Mouse (Mus musculus): Measurements from ENCODE around the gene Depdc5. TPM values are rescaled to one million over a fixed set of nuclear protein-coding genes. Genes with fewer than 3 reads are reported as not detected.
"Not testable (repeated sequence)": the region's sequence is repeated elsewhere in the genome, so short reads cannot be mapped to it uniquely, and the experiment has no call there.

The Depdc5 gene
- polyA plus RNA-seq, 1 experiment: 15.5 TPM

- TF ChIP-seq MYOG (IDR thresholded peaks at IDR 0.05; ENCODE audit: control insufficient read depth in 1 of 3, insufficient read depth in 1 of 3, insufficient read length in 2 of 3, low read depth in 2 of 3) (no peak), TCF3 (IDR thresholded peaks at IDR 0.05; ENCODE audit: insufficient read length, low read depth) (no peak), POLR2AphosphoS2 (IDR thresholded peaks at IDR 0.05; ENCODE audit: insufficient read length, low read depth) (no peak), REST (IDR thresholded peaks at IDR 0.05; ENCODE audit: insufficient read depth, insufficient read length) (no peak), MYOD1 (IDR thresholded peaks at IDR 0.05; ENCODE audit: control insufficient read depth in 1 of 3, insufficient read length in 2 of 3, low read depth in 2 of 3) (no peak), E2F4 (IDR thresholded peaks at IDR 0.05; ENCODE audit: insufficient read depth) (no peak), SRF (IDR thresholded peaks at IDR 0.05; ENCODE audit: control insufficient read depth, insufficient read length, low read depth) (no peak), CEBPB (IDR thresholded peaks at IDR 0.05; ENCODE audit: insufficient read depth, poor library complexity, severe bottlenecking) (no peak), USF1 (IDR thresholded peaks at IDR 0.05; ENCODE audit: low read depth) (no peak), TCF12 (IDR thresholded peaks at IDR 0.05; ENCODE audit: insufficient read depth, poor library complexity, severe bottlenecking) (no peak)
- Histone ChIP-seq H3K27me3 (ENCODE audit: control insufficient read depth, insufficient read depth, insufficient read length) (no peaks in the 10 kb centered on the region), H3K4me2 (ENCODE audit: low read depth) (peak overlapping the region; percentile 83), H3K4me3 (no peak overlapping the region), H3K36me3 (ENCODE audit: control insufficient read depth, insufficient read depth) (no peaks in the 10 kb centered on the region), H3K79me2 (ENCODE audit: control insufficient read depth, insufficient read depth) (peaks cover 68% of the 10 kb centered on the region), H3ac (ENCODE audit: control insufficient read depth, insufficient read length) (no peak overlapping the region)
Observed at GRCm38 (mm10) chr5:32852026-32852425, 11.5 kb upstream of the Depdc5 start.

GRCm38 (mm10) chr5:32853731-32854507 lies 9.6 kb upstream of the Depdc5 start, which contains the start of gene Prr14l:
Gene Prr14l (minus strand): TSS chr5:32854256.
- TF ChIP-seq POLR2AphosphoS2 (IDR thresholded peaks at IDR 0.05; ENCODE audit: insufficient read length, low read depth) (peak; percentile 80), POLR2A (IDR thresholded peaks at IDR 0.05; ENCODE audit: insufficient read length, low read depth) (peak; percentile 78), CEBPB (IDR thresholded peaks at IDR 0.05; ENCODE audit: insufficient read depth, poor library complexity, severe bottlenecking) (no peak), MYOG (IDR thresholded peaks at IDR 0.05; ENCODE audit: control insufficient read depth in 1 of 3, insufficient read depth in 1 of 3, insufficient read length in 2 of 3, low read depth in 2 of 3) (peak in 1 of 3 experiments; percentile 12), MYOD1 (IDR thresholded peaks at IDR 0.05; ENCODE audit: control insufficient read depth in 1 of 3, insufficient read length in 2 of 3, low read depth in 2 of 3) (peak in 1 of 3 experiments; percentile 19)
- H3K79me2 ChIP-seq (ENCODE audit: control insufficient read depth, insufficient read depth): peaks cover 50% of the 10 kb centered on the region
- H3K4me3 ChIP-seq: peak within 1 kb of the TSS; percentile 92
- peak within 1 kb of the TSS; percentile 83 for H3K4me2 ChIP-seq (ENCODE audit: low read depth)
- H3K27me3 ChIP-seq (ENCODE audit: control insufficient read depth, insufficient read depth, insufficient read length): no peaks in the 10 kb centered on the region
- no peaks in the 10 kb centered on the region for H3K36me3 ChIP-seq (ENCODE audit: control insufficient read depth, insufficient read depth)
- peak within 1 kb of the TSS; percentile 70 for H3ac ChIP-seq (ENCODE audit: control insufficient read depth, insufficient read length)

GRCm38 (mm10) chr5:32854818-32855217 lies 8.7 kb upstream of the Depdc5 start:
- no peaks in the 10 kb centered on the region for H3K36me3 ChIP-seq (ENCODE audit: control insufficient read depth, insufficient read depth)
- H3K27me3 ChIP-seq (ENCODE audit: control insufficient read depth, insufficient read depth, insufficient read length): no peaks in the 10 kb centered on the region
- TF ChIP-seq CEBPB (IDR thresholded peaks at IDR 0.05; ENCODE audit: insufficient read depth, poor library complexity, severe bottlenecking) (no peak), TCF3 (IDR thresholded peaks at IDR 0.05; ENCODE audit: insufficient read length, low read depth) (no peak), REST (IDR thresholded peaks at IDR 0.05; ENCODE audit: insufficient read depth, insufficient read length) (no peak), POLR2AphosphoS2 (IDR thresholded peaks at IDR 0.05; ENCODE audit: insufficient read length, low read depth) (no peak), MYOG (IDR thresholded peaks at IDR 0.05; ENCODE audit: control insufficient read depth in 1 of 3, insufficient read depth in 1 of 3, insufficient read length in 2 of 3, low read depth in 2 of 3) (no peak), SRF (IDR thresholded peaks at IDR 0.05; ENCODE audit: control insufficient read depth, insufficient read length, low read depth) (no peak), E2F4 (IDR thresholded peaks at IDR 0.05; ENCODE audit: insufficient read depth) (no peak), POLR2A (IDR thresholded peaks at IDR 0.05; ENCODE audit: insufficient read length, low read depth) (no peak), TCF12 (IDR thresholded peaks at IDR 0.05; ENCODE audit: insufficient read depth, poor library complexity, severe bottlenecking) (no peak), MYOD1 (IDR thresholded peaks at IDR 0.05; ENCODE audit: control insufficient read depth in 1 of 3, insufficient read length in 2 of 3, low read depth in 2 of 3) (no peak), USF1 (IDR thresholded peaks at IDR 0.05; ENCODE audit: low read depth) (no peak), MAX (IDR thresholded peaks at IDR 0.05; ENCODE audit: low read depth) (no peak)
- no peak overlapping the region for H3ac ChIP-seq (ENCODE audit: control insufficient read depth, insufficient read length)
- H3K4me2 ChIP-seq (ENCODE audit: low read depth): peak overlapping the region; percentile 60
- no peak overlapping the region for H3K4me3 ChIP-seq
- peaks cover 41% of the 10 kb centered on the region for H3K79me2 ChIP-seq (ENCODE audit: control insufficient read depth, insufficient read depth)

GRCm38 (mm10) chr5:32855274-32855673 lies 8.2 kb upstream of the Depdc5 start:
- H3K36me3 ChIP-seq (ENCODE audit: control insufficient read depth, insufficient read depth); H3K27me3 ChIP-seq (ENCODE audit: control insufficient read depth, insufficient read depth, insufficient read length); H3K4me2 ChIP-seq (ENCODE audit: low read depth); H3K4me3 ChIP-seq; H3ac ChIP-seq (ENCODE audit: control insufficient read depth, insufficient read length): not testable (repeated sequence)
- peaks cover 37% of the 10 kb centered on the region for H3K79me2 ChIP-seq (ENCODE audit: control insufficient read depth, insufficient read depth)

DNA sequence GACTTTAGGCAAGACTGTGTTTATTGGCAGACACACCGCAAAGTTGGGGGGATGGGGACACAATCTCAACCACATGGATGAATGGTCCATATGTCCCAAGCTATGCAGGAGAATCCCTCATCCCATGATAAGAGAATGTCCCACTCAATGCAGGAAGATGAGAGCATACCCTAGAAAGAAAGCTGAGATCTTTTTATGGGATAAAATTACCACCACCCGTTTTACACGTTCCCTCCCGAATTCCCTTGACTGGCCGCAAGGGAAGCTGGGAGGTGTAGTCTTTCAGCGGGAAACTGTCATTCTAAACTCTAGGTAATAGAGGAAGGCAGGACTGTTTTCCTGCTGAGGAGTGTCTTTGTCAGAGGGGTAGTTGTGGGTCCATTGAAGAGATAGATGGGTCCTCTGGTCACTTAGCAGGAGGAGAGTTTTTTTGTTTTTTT lies 5.7 kb upstream of the Depdc5 start:
- H3K4me3 ChIP-seq: peak overlapping the region; percentile 18
- H3K4me2 ChIP-seq (ENCODE audit: low read depth): peak overlapping the region; percentile 73
- TF ChIP-seq POLR2AphosphoS2 (IDR thresholded peaks at IDR 0.05; ENCODE audit: insufficient read length, low read depth) (no peak), POLR2A (IDR thresholded peaks at IDR 0.05; ENCODE audit: insufficient read length, low read depth) (no peak), E2F4 (IDR thresholded peaks at IDR 0.05; ENCODE audit: insufficient read depth) (no peak), TCF3 (IDR thresholded peaks at IDR 0.05; ENCODE audit: insufficient read length, low read depth) (no peak), MAX (IDR thresholded peaks at IDR 0.05; ENCODE audit: low read depth) (no peak), CEBPB (IDR thresholded peaks at IDR 0.05; ENCODE audit: insufficient read depth, poor library complexity, severe bottlenecking) (no peak), SRF (IDR thresholded peaks at IDR 0.05; ENCODE audit: control insufficient read depth, insufficient read length, low read depth) (no peak), MYOG (IDR thresholded peaks at IDR 0.05; ENCODE audit: control insufficient read depth in 1 of 3, insufficient read depth in 1 of 3, insufficient read length in 2 of 3, low read depth in 2 of 3) (no peak), REST (IDR thresholded peaks at IDR 0.05; ENCODE audit: insufficient read depth, insufficient read length) (no peak), USF1 (IDR thresholded peaks at IDR 0.05; ENCODE audit: low read depth) (no peak), TCF12 (IDR thresholded peaks at IDR 0.05; ENCODE audit: insufficient read depth, poor library complexity, severe bottlenecking) (no peak), MYOD1 (IDR thresholded peaks at IDR 0.05; ENCODE audit: control insufficient read depth in 1 of 3, insufficient read length in 2 of 3, low read depth in 2 of 3) (no peak)
- no peak overlapping the region for H3ac ChIP-seq (ENCODE audit: control insufficient read depth, insufficient read length)
- peaks cover 11% of the 10 kb centered on the region for H3K79me2 ChIP-seq (ENCODE audit: control insufficient read depth, insufficient read depth)
- no peaks in the 10 kb centered on the region for H3K27me3 ChIP-seq (ENCODE audit: control insufficient read depth, insufficient read depth, insufficient read length)
- H3K36me3 ChIP-seq (ENCODE audit: control insufficient read depth, insufficient read depth): no peaks in the 10 kb centered on the region

All from myocyte (in vitro differentiated cells).